Mouse (Mus musculus): ENCODE results near the gene Abcc5.

DNA sequence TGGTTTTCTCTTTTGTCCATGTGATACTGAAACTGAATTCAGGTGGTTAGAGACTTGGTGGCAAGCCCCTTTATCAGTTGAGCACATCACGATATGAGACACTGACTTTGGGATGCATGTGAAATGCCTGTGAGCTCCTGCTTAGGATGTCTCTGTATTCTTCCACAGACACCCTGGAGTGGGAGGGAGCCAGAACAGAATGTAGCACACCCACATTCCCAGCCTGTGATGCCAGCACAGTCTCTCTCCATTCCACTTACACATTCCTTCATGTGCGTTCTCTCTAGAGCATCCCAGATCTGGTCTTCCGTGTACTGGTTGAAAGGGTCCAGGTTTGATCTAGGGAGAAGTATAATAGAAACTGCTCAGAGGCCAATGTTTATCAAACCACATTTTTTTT is 87.6 kb downstream of the Abcc5 start:
- TF ChIP-seq CTCF (conservative IDR thresholded peaks at IDR 0.05; ENCODE audit: low read length): no peak
- no peak for TF ChIP-seq POU5F1 (IDR thresholded peaks at IDR 0.05; ENCODE audit: borderline replicate concordance, low read length)

All from E14TG2a.4 (cell line).